Mouse (Mus musculus) CH12.LX (cell line): ENCODE measurements around the gene Gm20662. TPM values are rescaled to one million over a fixed set of nuclear protein-coding genes. Genes with fewer than 3 reads are reported as not detected.

Source experiments
- DNase-seq: peaks from one replicate; pipeline ENCODE4 v3.0.0-alpha.2; 2013; ENCODE audit errors: extremely low read depth
- H3K27ac ChIP-seq: 2 replicates; pipeline ENCODE4 v1.5.1; 2012; ENCODE audit warnings: low read depth, mild to moderate bottlenecking, control low read depth, moderate library complexity; ENCODE audit not compliant: insufficient read depth
- H3K27me3 ChIP-seq: replicated peaks from 2 replicates; pipeline ENCODE3; 2012; ENCODE audit warnings: inconsistent platforms
- H3K36me3 ChIP-seq, 2 experiments: replicated peaks in 1 of 2; 2 replicates each; pipeline versions ENCODE3 to v1.6.1; 2012; ENCODE audit warnings: inconsistent platforms in 1 of 2, low read length in 1 of 2, mild to moderate bottlenecking in 1 of 2, mixed read lengths in 1 of 2, moderate library complexity in 1 of 2; ENCODE audit not compliant: control insufficient read depth in 1 of 2, insufficient read depth in 1 of 2
- H3K4me1 ChIP-seq, 2 experiments: 2 replicates each; pipeline ENCODE4 v1.6.1; 2012; ENCODE audit warnings: inconsistent platforms in 1 of 2, moderate library complexity in 1 of 2; ENCODE audit not compliant: insufficient read depth in 2 of 2, control insufficient read depth in 1 of 2
- H3K4me2 ChIP-seq: 2 replicates; pipeline ENCODE4 v1.6.1; 2012; ENCODE audit warnings: low read depth, mild to moderate bottlenecking, control low read depth; ENCODE audit not compliant: poor library complexity, insufficient read depth, severe bottlenecking
- H3K4me3 ChIP-seq, 3 experiments: fragments of 150-350 bp in 1 of 3; sonication (generic) in 1 of 3; replicated peaks in 1 of 3; 2 replicates each; pipeline versions ENCODE3 to v1.5.1; 2011 to 2012; ENCODE audit warnings: low read depth in 2 of 3, low read length in 2 of 3, mild to moderate bottlenecking in 2 of 3, moderate library complexity in 2 of 3, control low read depth in 1 of 3, improper control_type of control experiment in 1 of 3, inconsistent platforms in 1 of 3, mixed read lengths in 1 of 3; ENCODE audit not compliant: poor library complexity in 1 of 3
- H3K79me2 ChIP-seq: replicated peaks from 2 replicates; pipeline ENCODE4 v1.6.1; 2012; ENCODE audit warnings: mild to moderate bottlenecking, moderate library complexity; ENCODE audit not compliant: control insufficient read depth, poor library complexity, insufficient read depth, severe bottlenecking; ENCODE audit errors: extremely low read depth
- H3K9ac ChIP-seq: 2 replicates; pipeline ENCODE4 v1.6.1; 2012; ENCODE audit warnings: low read depth, mild to moderate bottlenecking, control low read depth, moderate library complexity; ENCODE audit not compliant: insufficient read depth
- H3K9me3 ChIP-seq: replicated peaks from 2 replicates; pipeline ENCODE3; 2012; ENCODE audit warnings: low read length, inconsistent platforms, mixed read lengths
- BHLHE40 ChIP-seq: IDR thresholded peaks from 2 replicates; pipeline ENCODE4 v1.6.1; 2011; ENCODE audit warnings: mild to moderate bottlenecking, low read depth, low read length, improper control_type of control experiment
- E2F4 ChIP-seq: IDR thresholded peaks from 2 replicates; pipeline ENCODE4 v1.6.1; 2011; ENCODE audit warnings: low read depth, low read length, improper control_type of control experiment; ENCODE audit not compliant: insufficient replicate concordance
- ETS1 ChIP-seq: conservative IDR thresholded peaks from 2 replicates; pipeline ENCODE4 v1.6.1; 2012; ENCODE audit warnings: low read depth, mild to moderate bottlenecking, inconsistent platforms, low read length, improper control_type of control experiment, moderate library complexity
- HCFC1 ChIP-seq: IDR thresholded peaks from 2 replicates; pipeline ENCODE4 v1.6.1; 2012; ENCODE audit warnings: low read depth, mild to moderate bottlenecking, inconsistent platforms, low read length, improper control_type of control experiment
- JUN ChIP-seq: IDR thresholded peaks from 2 replicates; pipeline ENCODE4 v1.6.1; 2011; ENCODE audit warnings: low read depth, mild to moderate bottlenecking, low read length, improper control_type of control experiment, moderate library complexity; ENCODE audit not compliant: insufficient read depth
- JUND ChIP-seq: conservative IDR thresholded peaks from 2 replicates; pipeline ENCODE4 v1.6.1; 2011; ENCODE audit warnings: low read depth, low read length, improper control_type of control experiment
- MAX ChIP-seq: IDR thresholded peaks from 2 replicates; pipeline ENCODE4 v1.6.1; 2011; ENCODE audit warnings: low read length, improper control_type of control experiment
- MAZ ChIP-seq: IDR thresholded peaks from 2 replicates; pipeline ENCODE4 v1.6.1; 2012; ENCODE audit warnings: low read depth, mild to moderate bottlenecking, inconsistent platforms, low read length, improper control_type of control experiment, moderate library complexity
- MYC ChIP-seq: IDR thresholded peaks from 2 replicates; pipeline ENCODE4 v1.6.1; 2011; ENCODE audit warnings: low read depth, mild to moderate bottlenecking, improper control_type of control experiment, low read length
- NELFE ChIP-seq: IDR thresholded peaks from 2 replicates; pipeline ENCODE4 v1.6.1; 2011; ENCODE audit warnings: low read depth, low read length, improper control_type of control experiment
- PAX5 ChIP-seq: IDR thresholded peaks from 2 replicates; pipeline ENCODE4 v1.6.1; 2012; ENCODE audit warnings: low read length, inconsistent platforms, mixed read lengths
- POLR2A ChIP-seq: IDR thresholded peaks from 2 replicates; pipeline ENCODE4 v1.6.1; 2011; ENCODE audit warnings: low read depth, mild to moderate bottlenecking, improper control_type of control experiment, low read length
- RCOR1 ChIP-seq: conservative IDR thresholded peaks from 2 replicates; pipeline ENCODE4 v1.6.1; 2012; ENCODE audit warnings: low read depth, mild to moderate bottlenecking, inconsistent platforms, low read length, improper control_type of control experiment
- SIN3A ChIP-seq: IDR thresholded peaks from 2 replicates; pipeline ENCODE4 v1.6.1; 2012; ENCODE audit warnings: low read length, improper control_type of control experiment, inconsistent platforms
- TBP ChIP-seq: conservative IDR thresholded peaks from 2 replicates; pipeline ENCODE4 v1.6.1; 2011; ENCODE audit warnings: low read depth, low read length, improper control_type of control experiment
- TCF12 ChIP-seq: IDR thresholded peaks from 2 replicates; pipeline ENCODE4 v1.6.1; 2014; ENCODE audit warnings: low read depth, mild to moderate bottlenecking, inconsistent platforms, low read length, improper control_type of control experiment
- USF1 ChIP-seq: IDR thresholded peaks from 2 replicates; pipeline ENCODE4 v1.6.1; 2014; ENCODE audit warnings: low read depth, mild to moderate bottlenecking, inconsistent platforms, low read length, improper control_type of control experiment
- USF2 ChIP-seq: conservative IDR thresholded peaks from 2 replicates; pipeline ENCODE4 v1.6.1; 2011; ENCODE audit warnings: low read depth, low read length, improper control_type of control experiment
- ZKSCAN1 ChIP-seq: IDR thresholded peaks from 2 replicates; pipeline ENCODE4 v1.6.1; 2012; ENCODE audit warnings: low read depth, inconsistent platforms, low read length, improper control_type of control experiment, borderline replicate concordance
- ZMIZ1 ChIP-seq: IDR thresholded peaks from 2 replicates; pipeline ENCODE4 v1.6.1; 2012; ENCODE audit warnings: low read depth, mild to moderate bottlenecking, inconsistent platforms, low read length, improper control_type of control experiment
- ZNF384 ChIP-seq: IDR thresholded peaks from 2 replicates; pipeline ENCODE4 v1.6.1; 2012; ENCODE audit warnings: low read depth, low read length, improper control_type of control experiment, inconsistent platforms
- dilution Hi-C: fragments of 300-500 bp; cut with MboI; formaldehyde crosslinking; loops from 2 replicates; pipeline ENCODE4 v1.14.3; 2020; ENCODE audit warnings: low sequenced_read_pairs; ENCODE audit not compliant: extremely low pct_unique_long_range_greater_than_20kb, extremely low pct_ligation_motif_present
- in situ Hi-C: fragments of 300-500 bp; cut with MboI; formaldehyde crosslinking; loops from 3 replicates; pipeline ENCODE4 v1.14.3; 2019; ENCODE audit warnings: low sequenced_read_pairs, low pct_ligation_motif_present, low pct_unique_long_range_greater_than_20kb, mixed read lengths
- polyA plus RNA-seq: library from polyadenylated mRNA; unstranded; fragments of >175 nt; gene quantifications from 2 replicates; pipeline ENCODE4 v1.2.1, GENCODE M21; 2012; ENCODE audit warnings: low read depth; ENCODE audit not compliant: insufficient read length
- total RNA-seq, 2 experiments: library from RNA; depleted of rRNA; stranded (reverse); fragments of 300-350 nt in 1 of 2; fragments of >200 nt in 1 of 2; gene quantifications; 2 replicates each; pipeline ENCODE4 v1.2.3; 2012 to 2014

Gene Gm20662
- total and polyA plus RNA-seq, 3 experiments, result 0.31 to 1.2 TPM; not detected in 1

DNA sequence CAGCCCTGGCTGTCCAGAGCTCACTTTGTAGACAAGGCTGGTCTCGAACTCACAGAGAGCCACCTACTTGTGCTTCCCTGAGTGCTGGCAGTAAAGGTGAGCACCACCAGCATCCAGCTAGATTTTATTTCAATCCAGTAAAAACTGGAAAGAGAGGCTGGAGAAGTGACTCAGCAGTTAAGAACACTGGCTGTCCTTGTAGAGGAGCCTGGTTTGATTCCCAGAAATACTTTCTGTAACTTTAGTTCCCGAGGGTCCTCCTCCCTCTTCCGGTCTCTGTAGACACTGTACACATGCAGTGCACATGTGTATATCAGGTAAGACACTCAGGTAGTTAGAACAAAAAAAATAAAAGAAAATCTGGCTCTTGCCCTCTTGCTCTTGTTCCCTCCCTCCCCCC lies 8.2 kb upstream of the Gm20662 start:
- no peaks in the 10 kb centered on the region for H3K27me3 ChIP-seq
- H3K79me2 ChIP-seq, result no peaks in the 10 kb centered on the region
- peaks cover 17 to 28% of the 10 kb centered on the region in 2 experiments for H3K4me1 ChIP-seq
- no peak overlapping the region for H3K4me2 ChIP-seq
- no peak overlapping the region for H3K27ac ChIP-seq
- in situ Hi-C loops, result no loop called here
- TF ChIP-seq MYC (no peak), ZMIZ1 (no peak), NELFE (no peak), USF2 (no peak), MAX (no peak), JUND (no peak), BHLHE40 (no peak), E2F4 (no peak), TBP (no peak), JUN (no peak), MAZ (no peak), ZNF384 (no peak), RCOR1 (no peak), POLR2A (no peak)
- TF ChIP-seq, all 38 proteins: peak for 0
- dilution Hi-C loops, result no loop called here
- DNase-seq, result no peak
- Histone ChIP-seq H3K4me3 (no peak overlapping the region), H3K36me3 (peaks cover 17 to 19% of the 10 kb centered on the region in 2 experiments), H3K9ac (no peak overlapping the region), H3K9me3 (no peaks in the 10 kb centered on the region)

- Histone ChIP-seq H3K4me3 (no peak within 1 kb of the TSS), H3K4me1 (peaks cover 0 to 16% of the 10 kb centered on the region in 2 experiments; a peak in 2 of 4 replicates), H3K27me3 (no peaks in the 10 kb centered on the region), H3K9ac (no peak within 1 kb of the TSS), H3K4me2 (no peak within 1 kb of the TSS), H3K9me3 (no peaks in the 10 kb centered on the region), H3K27ac (no peak within 1 kb of the TSS), H3K36me3 (no peaks in the 10 kb centered on the region), H3K79me2 (no peaks in the 10 kb centered on the region)
- TF ChIP-seq USF2 (no peak), MYC (no peak), TCF12 (no peak), ZNF384 (no peak), ETS1 (no peak), USF1 (no peak), PAX5 (no peak), TBP (no peak), SIN3A (no peak), HCFC1 (no peak), ZKSCAN1 (no peak), E2F4 (no peak)
- in situ Hi-C loops (no loop called here), dilution Hi-C loops (no loop called here)
- DNase-seq, result no peak
Observed at GRCm38 (mm10) chr9:107992197-107992596, 4.0 kb upstream of the Gm20662 start, which contains the start of gene Cdhr4. TSS of gene Cdhr4 (plus strand) at chr9:107992497.
